Mouse (Mus musculus) neural tube, embryonic 11.5 days (tissue): ENCODE measurements at regions not wholly inside any gene's neighbourhood (a gene's known extent, or its start where the extent isn't known, plus 50 kb on each side); places are given as distances from the start of the nearest gene placed in this dataset.

Experiments used
- ATAC-seq: fragments of 200-750 bp; cut with Nextera tagmentation; 2 replicates; pipeline ENCODE4 v1.8.0; 2017; ENCODE audit warnings: moderate number of reproducible peaks, mild to moderate bottlenecking, moderate TSS enrichment, moderate library complexity; ENCODE audit not compliant: insufficient read depth, low FRiP score, low TSS enrichment
- DNase-seq: peaks from one replicate; pipeline ENCODE4 v3.0.0-alpha.2; 2015; ENCODE audit warnings: low spot score
- H3K27ac ChIP-seq: fragments of 300-500 bp; sonication (generic); 2 replicates; pipeline ENCODE4 v1.5.1; 2014; ENCODE audit warnings: low read depth, mild to moderate bottlenecking, low read length
- H3K27me3 ChIP-seq: fragments of 300-500 bp; sonication (generic); 2 replicates; pipeline ENCODE4 v1.6.1; 2014; ENCODE audit warnings: mild to moderate bottlenecking, low read length, mixed read lengths; ENCODE audit not compliant: control insufficient read depth, insufficient read depth
- H3K36me3 ChIP-seq: fragments of 300-500 bp; sonication (generic); 2 replicates; pipeline ENCODE4 v1.6.1; 2014; ENCODE audit warnings: mild to moderate bottlenecking, low read length, moderate library complexity, mixed read lengths; ENCODE audit not compliant: control insufficient read depth, insufficient read depth
- H3K4me1 ChIP-seq: fragments of 300-500 bp; sonication (generic); 2 replicates; pipeline ENCODE4 v1.6.1; 2014; ENCODE audit warnings: low read length, mixed read lengths; ENCODE audit not compliant: control insufficient read depth, insufficient read depth
- H3K4me2 ChIP-seq: fragments of 300-500 bp; sonication (generic); 2 replicates; pipeline ENCODE4 v1.6.1; 2014; ENCODE audit warnings: low read depth, mild to moderate bottlenecking, moderate library complexity
- H3K4me3 ChIP-seq: fragments of 300-500 bp; sonication (generic); 2 replicates; pipeline ENCODE4 v1.5.1; 2014; ENCODE audit warnings: low read depth, low read length
- H3K9ac ChIP-seq: fragments of 300-500 bp; sonication (generic); 2 replicates; pipeline ENCODE4 v1.6.1; 2014; ENCODE audit warnings: mild to moderate bottlenecking, low read length
- H3K9me3 ChIP-seq: fragments of 300-500 bp; sonication (generic); 2 replicates; pipeline ENCODE4 v1.6.1; 2016; ENCODE audit warnings: low read length; ENCODE audit not compliant: control insufficient read depth
- WGBS: fragments of 180-500 bp; shearing (Covaris S2); extraction: QIAGEN DNeasy Blood & Tissue Kit; methylation state at CpG from one replicate; pipeline ENCODE4 v1.1.7; 2014; 5-methylcytosine and 5-hydroxymethylcytosine counted together

- WGBS = 53% methylated on average over 4 of the region's 4 CpGs
- Histone ChIP-seq H3K27me3 (no peaks in the 10 kb centered on the region), H3K4me2 (no peak overlapping the region), H3K9ac (no peak overlapping the region), H3K4me1 (no peaks in the 10 kb centered on the region), H3K9me3 (no peaks in the 10 kb centered on the region), H3K36me3 (no peaks in the 10 kb centered on the region), H3K4me3 (no peak overlapping the region), H3K27ac (no peak overlapping the region)
- DNase-seq (no peak), ATAC-seq (no peak)
Observed at GRCm38 (mm10) chr13:57146708-57147107, 250.9 kb upstream of the Trpc7 start.

- H3K9ac ChIP-seq = no peak overlapping the region
- H3K27ac ChIP-seq = no peak overlapping the region
- no peak overlapping the region for H3K4me3 ChIP-seq
- no peaks in the 10 kb centered on the region for H3K9me3 ChIP-seq
- H3K4me1 ChIP-seq = no peaks in the 10 kb centered on the region
- H3K4me2 ChIP-seq = no peak overlapping the region
- ATAC-seq (no peak), DNase-seq (no peak)
- no peaks in the 10 kb centered on the region for H3K27me3 ChIP-seq
- 48% methylated on average over 2 of the region's 2 CpGs for WGBS
- no peaks in the 10 kb centered on the region for H3K36me3 ChIP-seq
Observed at GRCm38 (mm10) chr13:57145782-57146181, 250.0 kb upstream of the Trpc7 start.

- no peak overlapping the region for H3K4me3 ChIP-seq
- H3K4me1 ChIP-seq = no peaks in the 10 kb centered on the region
- no peaks in the 10 kb centered on the region for H3K27me3 ChIP-seq
- 79% methylated on average over 5 of the region's 5 CpGs for WGBS
- no peaks in the 10 kb centered on the region for H3K36me3 ChIP-seq
- no peaks in the 10 kb centered on the region for H3K9me3 ChIP-seq
- no peak overlapping the region for H3K9ac ChIP-seq
- H3K27ac ChIP-seq = no peak overlapping the region
- DNase-seq (no peak), ATAC-seq (no peak)
- no peak overlapping the region for H3K4me2 ChIP-seq
Observed at GRCm38 (mm10) chr13:57142851-57143250, 247.1 kb upstream of the Trpc7 start.

GRCm38 (mm10) chr13:57142441-57142840 is 246.6 kb upstream of the Trpc7 start:
- DNase-seq (no peak), ATAC-seq (no peak)
- no peaks in the 10 kb centered on the region for H3K27me3 ChIP-seq
- H3K4me1 ChIP-seq = no peaks in the 10 kb centered on the region
- H3K9me3 ChIP-seq = no peaks in the 10 kb centered on the region
- no peak overlapping the region for H3K27ac ChIP-seq
- H3K4me2 ChIP-seq = no peak overlapping the region
- H3K9ac ChIP-seq = no peak overlapping the region
- no peak overlapping the region for H3K4me3 ChIP-seq
- H3K36me3 ChIP-seq = no peaks in the 10 kb centered on the region
- 40% methylated on average over 2 of the region's 2 CpGs for WGBS

- Histone ChIP-seq H3K36me3 (no peaks in the 10 kb centered on the region), H3K27me3 (no peaks in the 10 kb centered on the region), H3K4me1 (no peaks in the 10 kb centered on the region), H3K27ac (no peak overlapping the region), H3K9me3 (no peaks in the 10 kb centered on the region), H3K9ac (no peak overlapping the region), H3K4me3 (no peak overlapping the region), H3K4me2 (no peak overlapping the region)
- DNase-seq = no peak
- WGBS = 76% methylated on average over 9 of the region's 9 CpGs
- ATAC-seq = no peak
Observed at GRCm38 (mm10) chr13:57115936-57116335, 220.1 kb upstream of the Trpc7 start.

GRCm38 (mm10) chr13:57107956-57108355 is 212.2 kb upstream of the Trpc7 start:
- H3K9me3 ChIP-seq = no peaks in the 10 kb centered on the region
- H3K27me3 ChIP-seq = no peaks in the 10 kb centered on the region
- H3K4me3 ChIP-seq = no peak overlapping the region
- no peak for ATAC-seq
- H3K4me2 ChIP-seq = no peak overlapping the region
- 0 out of 2 replicates have a peak overlapping the region, but pooled peaks have one; percentile 8 for H3K9ac ChIP-seq
- no peaks in the 10 kb centered on the region for H3K36me3 ChIP-seq
- DNase-seq = peak; percentile 38
- 0 out of 2 replicates have a peak, but pooled peaks cover 3% of the 10 kb centered on the region for H3K4me1 ChIP-seq
- H3K27ac ChIP-seq = no peak overlapping the region
- WGBS = 7% methylated on average over 12 of the region's 12 CpGs

GRCm38 (mm10) chr13:57099601-57100000 is 203.8 kb upstream of the Trpc7 start:
- no peak overlapping the region for H3K4me3 ChIP-seq
- no peaks in the 10 kb centered on the region for H3K4me1 ChIP-seq
- H3K9ac ChIP-seq = no peak overlapping the region
- no peak overlapping the region for H3K27ac ChIP-seq
- no peak for ATAC-seq
- H3K9me3 ChIP-seq = no peaks in the 10 kb centered on the region
- DNase-seq = no peak
- no peak overlapping the region for H3K4me2 ChIP-seq
- 87% methylated on average over 7 of the region's 7 CpGs for WGBS
- H3K27me3 ChIP-seq = no peaks in the 10 kb centered on the region
- no peaks in the 10 kb centered on the region for H3K36me3 ChIP-seq

- no peaks in the 10 kb centered on the region for H3K4me1 ChIP-seq
Observed at GRCm38 (mm10) chr13:57091886-57092285, 196.1 kb upstream of the Trpc7 start.

GRCm38 (mm10) chr13:57089381-57090075 is 193.7 kb upstream of the Trpc7 start:
- Histone ChIP-seq H3K9ac (no peak overlapping the region), H3K9me3 (no peaks in the 10 kb centered on the region), H3K4me2 (no peak overlapping the region), H3K4me1 (no peaks in the 10 kb centered on the region), H3K4me3 (no peak overlapping the region), H3K36me3 (no peaks in the 10 kb centered on the region), H3K27ac (no peak overlapping the region), H3K27me3 (no peaks in the 10 kb centered on the region)
- ATAC-seq = no peak
- DNase-seq = no peak
- WGBS = 88% methylated on average over 13 of the region's 13 CpGs

More at GRCm38 (mm10) chr13:57091886-57092285, 196.1 kb upstream of the Trpc7 start:
- Histone ChIP-seq H3K4me3 (no peak overlapping the region), H3K4me2 (no peak overlapping the region), H3K36me3 (no peaks in the 10 kb centered on the region), H3K9me3 (no peaks in the 10 kb centered on the region), H3K27ac (no peak overlapping the region), H3K9ac (no peak overlapping the region), H3K27me3 (no peaks in the 10 kb centered on the region)
- ATAC-seq (no peak), DNase-seq (no peak)
- whole genome bisulfite sequencing = 92% methylated on average over 8 of the region's 8 CpGs
